Mouse (Mus musculus): ENCODE measurements around the gene Fnbp4. TPM values are rescaled to one million over a fixed set of nuclear protein-coding genes. Genes with fewer than 3 reads are reported as not detected.
"Not testable (repeated sequence)": the region's sequence is repeated elsewhere in the genome, so short reads cannot be mapped to it uniquely, and the experiment has no call there.

The Fnbp4 gene
- total RNA-seq, 2 experiments from 2014 or later = 62.7 to 62.8 TPM

DNA sequence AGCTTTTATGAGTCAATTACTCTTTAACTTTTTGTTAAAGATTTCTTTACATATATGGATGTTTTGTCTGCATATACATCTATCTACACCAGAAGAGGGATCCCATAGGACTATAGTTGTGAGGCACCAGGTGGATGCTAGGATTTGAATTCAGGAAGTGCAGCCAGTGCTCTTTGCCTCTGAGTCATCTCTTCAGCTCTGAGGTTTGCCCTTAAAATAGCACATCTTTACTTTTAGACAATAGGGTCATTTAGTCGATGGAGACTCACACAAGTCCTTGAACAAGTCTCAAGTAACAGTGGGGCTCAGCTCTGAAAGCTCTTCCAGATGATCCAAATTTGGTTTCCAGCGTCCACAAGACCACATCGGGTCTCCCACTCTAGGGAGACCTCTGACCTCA lies 36.2 kb downstream of the Fnbp4 start:
- DNase-seq (ENCODE audit: low spot score in 2 of 2) = no peak
- intact Hi-C loops (cut with DNase I) = loop anchor here (5.0 kb wide), 1 partner anchor 66 kb away; the partner anchor contains the start of gene Mtch2

DNA sequence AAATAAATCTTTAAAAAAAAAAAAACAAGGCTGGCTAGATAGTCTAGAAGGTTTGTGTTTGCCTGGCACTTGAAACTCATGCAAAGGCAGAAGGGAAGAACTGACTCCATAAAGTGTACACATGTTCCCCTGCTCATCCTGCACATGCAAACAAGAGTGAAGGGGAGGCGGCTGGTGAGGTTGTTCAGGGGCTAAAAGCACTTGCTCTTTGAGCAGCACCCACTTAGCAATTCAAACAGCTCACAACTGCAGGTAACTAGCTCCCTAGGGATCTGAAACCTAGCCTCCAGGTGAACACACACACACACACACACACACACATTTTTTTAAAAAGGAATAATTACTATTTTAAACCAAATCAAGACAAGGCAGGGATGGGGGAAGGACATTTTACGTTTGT lies 36.8 kb downstream of the Fnbp4 start:
- intact Hi-C loops (cut with DNase I) = loop anchor here (5.0 kb wide), 1 partner anchor 65 kb away; the partner anchor contains the start of gene Mtch2

DNA sequence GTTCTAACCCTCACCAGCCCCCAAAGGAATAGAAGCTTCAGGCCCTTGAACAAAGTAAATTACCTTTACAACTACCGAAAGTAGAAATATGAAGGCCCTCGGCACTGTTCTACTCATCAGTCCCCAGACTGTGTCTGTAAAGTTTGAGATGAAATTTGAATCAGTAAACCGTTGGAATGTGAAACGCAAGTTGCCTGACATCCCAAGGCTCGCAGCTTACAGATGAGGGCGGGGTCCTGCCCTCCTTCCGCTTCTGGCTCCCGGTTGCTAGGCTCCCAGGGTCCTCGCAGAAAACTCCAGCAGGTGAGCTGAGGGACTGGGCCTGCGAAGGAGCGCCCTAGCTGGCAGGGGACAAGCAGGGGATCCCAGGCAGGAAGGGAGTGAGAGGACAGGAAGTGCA lies 37.3 kb downstream of the Fnbp4 start, which contains the start of gene Agbl2:
Gene Agbl2, plus strand, starts transcription at position 270 of the 400 bp plus-strand sequence.
- intact Hi-C loops (cut with DNase I) = loop anchor here (5.0 kb wide), 1 partner anchor 65 kb away; the partner anchor contains the start of gene Mtch2
- no peak for DNase-seq (ENCODE audit: low spot score in 2 of 2)

More for the DNA sequence above, 36.8 kb downstream of the Fnbp4 start:
- DNase-seq (ENCODE audit: low spot score in 2 of 2) = no peak

DNA sequence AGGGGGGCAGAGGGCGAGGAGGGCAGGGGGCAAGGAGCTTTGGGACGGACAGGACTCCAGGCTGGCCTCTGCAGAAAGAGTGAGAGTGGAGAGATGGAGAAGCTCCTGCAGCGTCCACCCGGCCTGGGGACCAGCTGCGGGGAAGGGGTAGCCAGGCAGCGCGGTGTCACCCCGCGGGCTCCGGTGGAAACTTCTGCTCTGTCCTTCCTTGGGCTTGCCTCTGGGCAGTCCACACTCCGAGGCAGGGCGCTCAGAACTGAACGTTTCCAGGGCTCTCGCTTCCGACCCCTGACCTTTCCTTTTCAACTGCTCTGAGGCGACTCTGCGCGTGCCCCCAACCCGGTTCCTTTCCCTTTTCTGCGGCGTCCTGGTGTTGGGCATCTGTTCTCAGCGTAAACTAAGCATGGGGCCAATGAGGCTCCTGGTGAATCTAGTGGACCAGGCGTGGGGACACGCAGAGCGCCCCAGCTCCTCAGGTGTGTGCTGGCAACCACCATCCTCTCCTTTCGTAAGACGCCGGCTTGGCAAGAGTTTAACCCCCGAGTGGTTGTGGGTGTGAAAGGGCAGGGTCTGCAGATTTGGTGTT lies 37.8 kb downstream of the Fnbp4 start:
- intact Hi-C loops (cut with DNase I) = loop anchor here (5.0 kb wide), 1 partner anchor 64 kb away; the partner anchor contains the start of gene Mtch2
- no peak for DNase-seq (ENCODE audit: low spot score in 2 of 2)

DNA sequence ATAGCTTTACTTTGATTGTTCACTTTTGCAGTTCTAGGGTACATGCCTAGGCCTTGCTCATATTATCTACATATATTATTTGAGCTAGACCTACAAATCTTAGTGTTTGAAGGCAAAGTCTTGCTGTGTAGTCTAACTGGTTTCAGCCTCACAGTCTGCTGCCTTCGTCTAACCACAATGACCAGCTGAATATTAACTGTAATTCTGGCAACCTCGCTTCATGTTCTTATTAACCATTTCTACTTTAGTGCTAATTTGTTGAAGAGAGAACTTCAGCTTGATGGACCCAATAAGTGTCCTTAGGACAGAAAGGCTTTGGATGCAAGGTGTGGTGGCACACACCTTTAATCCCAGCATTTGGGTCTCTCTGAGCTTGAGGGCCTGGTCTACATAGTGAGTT lies 43.0 kb downstream of the Fnbp4 start:
- no peak for DNase-seq (ENCODE audit: low spot score in 2 of 2)
- intact Hi-C loops (cut with DNase I) = no loop called here

DNA sequence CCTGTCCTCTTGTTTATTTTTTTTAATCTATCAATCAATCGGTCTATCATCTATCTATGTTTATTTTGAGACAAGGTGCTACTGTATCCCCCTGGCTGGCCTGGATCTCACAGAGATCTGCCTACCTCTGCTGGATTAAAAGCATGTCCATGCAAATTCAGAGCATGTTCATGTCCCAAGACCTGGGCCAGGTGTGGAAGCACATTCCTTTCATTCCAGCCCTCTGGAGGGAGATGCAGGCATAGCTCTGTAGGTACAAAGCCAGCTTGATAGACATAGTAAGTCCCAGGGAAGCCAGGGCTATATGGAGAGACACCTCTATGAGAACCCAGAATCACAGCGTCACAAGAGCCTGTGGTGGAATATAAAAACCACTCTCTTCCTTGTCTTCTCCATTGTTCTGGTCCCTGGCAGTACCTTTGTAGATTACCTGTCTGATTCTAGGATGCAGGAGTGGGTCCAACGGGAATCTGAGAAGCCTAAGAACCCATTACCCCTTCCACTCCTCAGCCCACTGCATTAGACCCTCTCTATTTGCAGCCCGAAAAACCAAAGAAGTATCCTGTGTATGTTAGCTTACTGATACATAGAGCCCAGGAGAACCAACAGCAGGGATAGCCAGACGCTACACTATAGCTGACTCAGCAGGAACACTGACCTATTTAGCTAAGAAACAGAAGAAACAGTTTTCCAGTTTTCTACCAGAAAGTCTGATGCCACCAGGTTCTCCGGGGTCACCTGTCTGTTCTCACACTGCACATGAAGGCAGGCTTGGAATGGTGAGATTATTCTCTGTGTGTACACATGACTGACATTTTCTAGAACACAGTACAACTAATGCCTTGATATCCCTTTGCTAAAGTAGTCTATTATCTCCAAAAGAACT lies 63.3 kb downstream of the Fnbp4 start:
- DNase-seq (ENCODE audit: low spot score in 2 of 2) = no peak
- intact Hi-C loops (cut with DNase I) = no loop called here

DNA sequence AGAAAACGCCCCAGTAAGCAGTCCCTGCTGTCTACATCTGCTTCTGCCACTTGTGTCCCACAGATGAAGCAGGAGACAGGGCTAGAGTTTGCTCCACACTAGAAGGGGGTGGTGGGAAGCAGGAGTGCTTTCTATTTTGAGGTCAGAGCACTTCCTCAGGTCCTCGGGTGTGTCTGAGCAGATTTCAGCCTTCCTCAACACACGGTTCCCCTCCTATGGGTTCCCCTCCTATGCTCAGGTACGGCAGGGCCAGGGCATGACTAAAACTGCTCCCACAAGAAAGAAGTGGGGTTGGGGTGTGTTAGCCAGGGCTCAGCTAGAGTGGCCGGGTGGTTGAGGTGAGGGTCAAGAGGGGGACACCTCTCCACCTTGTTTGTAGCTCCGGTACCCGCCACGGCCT lies 65.6 kb downstream of the Fnbp4 start:
- no peak for DNase-seq (ENCODE audit: low spot score in 2 of 2)
- intact Hi-C loops (cut with DNase I) = no loop called here

DNA sequence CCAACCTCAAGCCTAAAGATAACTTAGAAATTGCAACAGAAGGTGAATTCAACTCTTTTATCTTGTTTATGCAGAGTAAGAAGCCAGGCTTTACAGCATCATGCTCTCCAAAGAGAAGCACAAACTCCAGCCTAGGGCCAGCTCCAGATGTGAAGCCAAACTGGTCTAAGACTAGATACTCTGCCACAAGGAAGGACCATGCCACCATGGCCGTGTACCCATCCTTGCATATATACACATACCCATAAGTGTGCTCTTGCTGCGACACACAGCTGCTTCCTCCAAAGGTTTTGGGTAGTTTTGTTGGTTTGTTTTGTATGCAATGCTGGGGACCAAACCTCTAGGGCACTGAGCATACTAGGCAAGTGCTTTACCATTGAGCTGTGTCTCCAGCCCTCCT lies 70.1 kb downstream of the Fnbp4 start:
- DNase-seq (ENCODE audit: low spot score in 2 of 2) = no peak
- intact Hi-C loops (cut with DNase I) = no loop called here

DNA sequence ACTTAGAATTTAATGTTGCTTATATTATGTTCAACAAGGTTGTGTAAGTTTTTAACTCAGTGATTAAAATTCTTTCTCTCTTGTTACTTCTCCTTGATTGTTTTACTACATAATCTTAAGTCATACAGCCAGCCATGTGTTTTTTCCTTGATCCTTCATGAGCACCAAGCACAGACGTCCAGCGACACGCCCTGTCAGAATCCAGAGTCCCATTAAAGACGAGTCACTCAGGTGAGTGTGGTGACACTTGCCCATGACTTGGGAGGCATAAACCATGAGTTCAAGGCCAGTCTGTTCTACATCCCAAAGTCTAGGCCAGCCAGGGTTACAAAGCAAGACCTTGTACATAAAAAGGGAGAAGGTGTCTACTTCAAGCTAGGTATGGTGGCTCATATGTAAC lies 71.0 kb downstream of the Fnbp4 start:
- no peak for DNase-seq (ENCODE audit: low spot score in 2 of 2)
- intact Hi-C loops (cut with DNase I) = no loop called here

DNA sequence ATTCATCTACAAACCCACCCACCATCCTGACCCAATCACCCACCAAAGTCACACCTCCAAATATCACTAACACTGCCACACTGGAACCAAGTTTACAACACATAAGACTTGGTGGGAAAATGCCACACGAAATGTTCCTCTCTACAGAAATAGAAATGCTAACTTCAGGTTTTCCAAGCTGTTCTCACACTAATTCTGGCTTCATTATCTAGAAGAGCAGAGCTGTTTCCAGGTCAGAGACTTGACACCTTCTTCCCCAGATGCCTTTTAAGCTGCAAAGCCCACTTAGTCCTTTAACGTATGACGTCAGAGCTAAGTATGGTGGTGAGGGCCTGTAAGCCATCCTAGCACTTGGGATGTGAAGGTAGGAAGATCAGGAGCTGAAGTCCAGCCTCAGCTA lies 73.5 kb downstream of the Fnbp4 start:
- DNase-seq (ENCODE audit: low spot score in 2 of 2) = peak in 1 of 2 experiments; percentile 44
- intact Hi-C loops (cut with DNase I) = no loop called here

DNA sequence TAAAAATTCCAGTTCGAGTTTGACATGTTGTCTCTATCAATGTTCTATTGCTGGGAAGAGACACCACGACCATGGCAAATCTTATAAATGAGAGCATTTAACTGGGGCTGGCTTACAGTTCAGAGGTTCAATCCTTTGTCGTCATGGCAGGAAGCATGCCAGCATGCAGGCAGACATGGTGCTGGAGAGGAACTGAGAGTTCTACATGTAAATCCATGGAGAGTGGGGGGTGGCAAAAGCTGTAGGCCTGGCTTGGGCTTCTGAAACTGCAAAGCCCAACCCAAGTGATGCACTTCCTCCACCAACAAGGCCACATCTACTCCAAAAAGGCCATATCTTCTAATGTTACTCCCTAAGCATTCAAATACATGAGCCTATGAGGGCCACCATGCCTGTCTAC lies 75.7 kb downstream of the Fnbp4 start:
- intact Hi-C loops (cut with DNase I) = no loop called here
- no peak for DNase-seq (ENCODE audit: low spot score in 2 of 2)

DNA sequence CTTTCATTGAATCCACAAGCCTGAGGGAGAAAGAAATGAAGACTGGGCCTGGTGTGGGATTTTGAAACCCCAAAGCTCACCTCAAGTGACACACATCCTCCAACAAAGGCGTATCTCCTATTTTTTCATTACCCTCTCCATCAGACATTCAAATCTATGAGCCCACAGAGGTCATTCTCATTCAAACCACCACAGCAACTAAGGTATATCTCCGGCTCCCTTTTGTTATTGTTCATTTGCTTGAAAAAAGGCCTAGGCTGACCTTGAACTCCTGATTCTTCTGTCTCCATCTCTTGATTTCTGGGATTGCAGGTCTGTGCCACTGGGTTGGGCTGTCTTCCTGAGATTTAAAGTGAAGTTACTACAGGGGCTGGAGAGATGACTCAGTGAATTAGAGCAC lies 77.8 kb downstream of the Fnbp4 start:
- DNase-seq (ENCODE audit: low spot score in 2 of 2) = no peak
- intact Hi-C loops (cut with DNase I) = no loop called here

DNA sequence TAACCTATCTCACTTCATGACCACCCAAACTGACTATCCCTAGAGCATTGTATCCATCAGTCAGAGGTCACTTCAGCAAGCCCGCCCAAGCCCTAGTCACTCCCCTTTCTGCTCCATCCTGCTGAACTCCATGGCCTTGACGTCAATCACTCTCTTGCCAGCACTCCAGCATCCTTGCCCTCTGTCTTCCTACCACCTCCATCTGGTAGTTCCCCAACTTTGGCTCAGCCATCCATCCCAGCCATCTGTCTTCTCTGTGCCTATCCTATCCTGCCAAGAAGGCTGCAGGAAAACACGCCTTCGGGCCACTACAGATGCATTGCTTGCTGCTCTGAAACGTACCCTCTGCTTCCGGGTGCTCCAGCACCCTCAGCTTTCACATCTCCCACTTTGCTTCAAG lies 78.6 kb downstream of the Fnbp4 start:
- no peak for DNase-seq (ENCODE audit: low spot score in 2 of 2)
- intact Hi-C loops (cut with DNase I) = no loop called here

DNA sequence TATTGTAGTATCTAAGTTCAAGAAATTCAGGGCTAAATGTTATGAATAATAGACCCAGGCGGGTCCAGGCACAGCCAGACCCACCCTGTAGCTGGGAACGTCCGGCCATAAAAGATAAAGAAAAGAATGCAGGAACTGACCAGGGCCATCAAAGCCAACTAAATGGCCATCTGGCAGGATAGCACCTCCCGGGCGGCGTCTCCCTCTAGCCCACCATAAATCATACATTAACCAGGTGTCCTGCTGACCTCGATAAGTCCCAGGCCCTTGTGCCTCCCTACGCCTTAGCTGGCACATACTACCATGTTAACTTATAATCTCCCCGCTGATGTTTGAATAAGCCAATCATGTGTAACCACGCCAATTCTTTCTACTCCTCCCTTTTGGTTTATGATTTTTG lies 79.4 kb downstream of the Fnbp4 start:
- intact Hi-C loops (cut with DNase I); DNase-seq (ENCODE audit: low spot score in 2 of 2): not testable (repeated sequence)

DNA sequence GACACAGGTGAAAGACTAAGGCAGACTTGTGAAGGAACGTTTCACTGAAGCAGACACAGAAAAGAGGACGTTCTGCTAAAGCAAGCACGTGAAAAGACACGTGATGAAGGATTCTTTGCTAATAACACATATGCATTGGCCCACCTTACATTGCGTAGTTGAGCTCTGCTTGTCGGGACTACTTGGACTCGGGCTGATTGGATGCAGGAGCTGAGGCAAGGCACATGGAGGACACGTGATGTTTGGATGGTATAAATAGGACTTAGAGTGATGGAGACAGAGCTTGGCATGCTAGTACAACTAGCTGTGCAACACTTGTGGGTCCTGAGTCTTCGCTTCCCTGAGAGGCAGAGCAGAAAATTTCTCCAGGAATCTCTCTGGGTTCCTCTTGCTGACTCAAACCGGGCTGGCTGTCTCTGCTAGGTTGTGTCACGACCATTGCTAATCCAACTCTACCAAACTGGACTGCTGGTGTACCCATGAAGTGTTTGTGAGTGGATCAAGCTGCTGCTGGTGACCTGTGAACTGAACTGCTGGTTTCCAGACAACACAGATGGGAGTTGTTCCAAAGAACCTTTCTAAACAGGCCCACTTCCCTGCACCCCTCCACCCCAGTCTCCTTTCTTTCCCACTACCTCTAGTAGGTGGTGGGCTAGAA lies 80.5 kb downstream of the Fnbp4 start:
- DNase-seq (ENCODE audit: low spot score in 2 of 2) = no peak
- intact Hi-C loops (cut with DNase I) = no loop called here

DNA sequence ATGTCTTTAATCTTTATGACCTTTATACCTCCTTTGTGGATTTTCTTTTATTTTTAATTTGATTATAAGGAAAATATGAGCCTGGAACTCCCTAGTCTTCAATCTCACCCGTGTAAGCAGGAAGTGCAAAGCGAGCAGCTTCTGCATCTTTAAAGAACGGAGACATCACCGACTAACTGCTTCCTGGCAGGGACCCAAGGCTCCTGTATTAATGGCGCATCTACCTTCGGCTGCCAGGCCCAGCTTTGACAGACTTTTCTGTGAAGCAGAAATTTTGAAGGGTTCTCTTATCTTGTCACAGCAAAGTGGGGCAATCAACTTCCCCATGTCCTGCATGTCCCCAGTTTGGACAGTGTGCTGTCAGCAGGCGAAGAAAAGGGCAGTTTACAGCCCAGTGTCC lies 83.6 kb downstream of the Fnbp4 start:
- intact Hi-C loops (cut with DNase I) = no loop called here
- no peak for DNase-seq (ENCODE audit: low spot score in 2 of 2)

Measured in left cerebral cortex, postnatal 14 days (tissue).